Comparison of ENCODE assay signal across 9 mouse cellular contexts in genomic region chr1:76001124-76001523, GRCm38 (mm10).
A peak's percentile ranks its signal among the peaks of the same experiment; 100 is the strongest.
DNase-seq lines count a peak whose midpoint lies in the region; ATAC-seq and TF ChIP-seq lines count a peak whose summit lies in the region.
"Had no signal": no experiment of that assay in that cellular context is flagged by ENCODE, and none has a peak within 500 bp of the region (broad histone marks: within the 10 kb centered on the region; RNA-seq: fewer than 3 reads in every experiment).

No protein-coding gene starts in this region.

- TF ChIP-seq CTCF in gastrocnemius, adult 2 months (IDR thresholded peaks at IDR 0.05) = no peak
- TF ChIP-seq CTCF in midbrain, postnatal 0 days (IDR thresholded peaks at IDR 0.05) = no peak

- no peak overlapping the region for H3K4me2 ChIP-seq in embryonic facial prominence, embryonic 14.5 days (ENCODE audit: low read depth, low read length)
- peak overlapping the region; percentile 23; the same call in 1 of the 2 replicates for H3K4me2 ChIP-seq in midbrain, postnatal 0 days (ENCODE audit: low read depth, low read length, poor library complexity, severe bottlenecking)
- H3K4me2 ChIP-seq in hindbrain, embryonic 11.5 days (replicated peaks; ENCODE audit: low read depth, low read length) = no peak overlapping the region

- H3K36me3 ChIP-seq in embryonic facial prominence, embryonic 14.5 days (ENCODE audit: control insufficient read depth, insufficient read depth, low read length) = no peaks in the 10 kb centered on the region
- H3K36me3 ChIP-seq in midbrain, postnatal 0 days (ENCODE audit: insufficient read depth, low read length) = no peaks in the 10 kb centered on the region
- no peaks in the 10 kb centered on the region for H3K36me3 ChIP-seq in hindbrain, embryonic 11.5 days (ENCODE audit: control insufficient read depth, insufficient read depth, low read length)

- no peak overlapping the region for H3K9ac ChIP-seq in embryonic facial prominence, embryonic 14.5 days (ENCODE audit: low read depth, low read length)
- H3K9ac ChIP-seq in midbrain, postnatal 0 days (replicated peaks; ENCODE audit: low read length, poor library complexity, severe bottlenecking) = no peak overlapping the region
- H3K9ac ChIP-seq in hindbrain, embryonic 11.5 days (ENCODE audit: low read depth, low read length) = no peak overlapping the region

- 57% methylated on average over 9 of the region's 9 CpGs for WGBS in embryonic facial prominence, embryonic 14.5 days
- WGBS in midbrain, postnatal 0 days = 32% methylated on average over 9 of the region's 9 CpGs
- 86% methylated on average over 9 of the region's 9 CpGs for WGBS in hindbrain, embryonic 11.5 days

- ATAC-seq in embryonic facial prominence, embryonic 14.5 days (ENCODE audit: low read depth) = peak; percentile 41; the same call in 1 of the 2 replicates
- no peak for ATAC-seq in midbrain, postnatal 0 days (ENCODE audit: low FRiP score)
- no peak for ATAC-seq in hindbrain, embryonic 11.5 days (ENCODE audit: low FRiP score)

- H3K4me1 ChIP-seq in embryonic facial prominence, embryonic 14.5 days (ENCODE audit: control insufficient read depth, insufficient read depth, low read length) = 0 out of 2 replicates have a peak, but pooled peaks cover 3% of the 10 kb centered on the region
- H3K4me1 ChIP-seq in midbrain, postnatal 0 days (ENCODE audit: insufficient read depth, low read length) = no peaks in the 10 kb centered on the region
- no peaks in the 10 kb centered on the region for H3K4me1 ChIP-seq in hindbrain, embryonic 11.5 days (replicated peaks; ENCODE audit: control insufficient read depth, insufficient read depth, low read length)

- peak; percentile 32 for DNase-seq in gastrocnemius, adult 2 months
- no peak for DNase-seq in gastrocnemius, postnatal 36 days
- peak; percentile 64 to 72 for DNase-seq in adrenal gland, postnatal 36 days
- DNase-seq in embryonic facial prominence, embryonic 14.5 days (ENCODE audit: low spot score) = peak; percentile 74
- peak; percentile 74 for DNase-seq in midbrain, postnatal 0 days (ENCODE audit: low spot score)
- DNase-seq in thymus, postnatal 0 days (ENCODE audit: low spot score) = no peak
- DNase-seq in hindbrain, embryonic 11.5 days (ENCODE audit: low spot score) = no peak
- DNase-seq in heart, adult 9 months (ENCODE audit: low spot score in 2 of 2) = no peak
- DNase-seq: kidney, postnatal 10 days had no signal

- no peaks in the 10 kb centered on the region for H3K27me3 ChIP-seq in embryonic facial prominence, embryonic 14.5 days (replicated peaks; ENCODE audit: control insufficient read depth, insufficient read depth, low read length)
- no peaks in the 10 kb centered on the region for H3K27me3 ChIP-seq in midbrain, postnatal 0 days (ENCODE audit: insufficient read depth, low read length)
- no peaks in the 10 kb centered on the region for H3K27me3 ChIP-seq in hindbrain, embryonic 11.5 days (ENCODE audit: control insufficient read depth, insufficient read depth, low read length)

- intact Hi-C loops in gastrocnemius, adult 2 months (cut with DNase I) = no loop called here
- intact Hi-C loops in gastrocnemius, postnatal 36 days (cut with DNase I) = no loop called here

- no peak overlapping the region for H3K27ac ChIP-seq in gastrocnemius, adult 2 months
- H3K27ac ChIP-seq in embryonic facial prominence, embryonic 14.5 days (replicated peaks; ENCODE audit: low read depth, low read length) = no peak overlapping the region; the same call in 1 of the 2 replicates
- H3K27ac ChIP-seq in midbrain, postnatal 0 days (ENCODE audit: low read depth, low read length) = 0 out of 2 replicates have a peak overlapping the region, but pooled peaks have one; percentile 43
- no peak overlapping the region for H3K27ac ChIP-seq in hindbrain, embryonic 11.5 days (ENCODE audit: low read depth, low read length)

- peak overlapping the region; percentile 36 for H3K4me3 ChIP-seq in gastrocnemius, adult 2 months
- no peak overlapping the region for H3K4me3 ChIP-seq in embryonic facial prominence, embryonic 14.5 days (ENCODE audit: low read depth, low read length)
- H3K4me3 ChIP-seq in midbrain, postnatal 0 days (ENCODE audit: low read depth, low read length) = no peak overlapping the region
- no peak overlapping the region for H3K4me3 ChIP-seq in hindbrain, embryonic 11.5 days (ENCODE audit: low read depth, low read length)

- H3K9me3 ChIP-seq in embryonic facial prominence, embryonic 14.5 days (ENCODE audit: control insufficient read depth, low read length) = no peaks in the 10 kb centered on the region
- no peaks in the 10 kb centered on the region for H3K9me3 ChIP-seq in midbrain, postnatal 0 days (ENCODE audit: low read length)
- no peaks in the 10 kb centered on the region for H3K9me3 ChIP-seq in hindbrain, embryonic 11.5 days (ENCODE audit: control insufficient read depth, low read length)

Comparison
In these comparisons a context has a peak if more than half of its experiments do, and no peak if none do; other contexts are left out.
1. DNase-seq: peak in gastrocnemius, adult 2 months (single experiment), adrenal gland, postnatal 36 days (2 of 2), embryonic facial prominence, embryonic 14.5 days (single experiment) and midbrain, postnatal 0 days (single experiment); none in gastrocnemius, postnatal 36 days (0 of 2), thymus, postnatal 0 days (single experiment), hindbrain, embryonic 11.5 days (single experiment) and heart, adult 9 months (0 of 2).